In genomic region chr4:32262825-32263684, GRCm38 (mm10) we compare ENCODE assay signal across 14 mouse cellular contexts. TPM values are rescaled to one million over a fixed set of nuclear protein-coding genes. Genes with fewer than 3 reads are reported as not detected.
DNase-seq lines count a peak whose midpoint lies in the region; ATAC-seq and TF ChIP-seq lines count a peak whose summit lies in the region.
"Had no signal": no experiment of that assay in that cellular context is flagged by ENCODE, and none has a peak within 500 bp of the region (broad histone marks: within the 10 kb centered on the region; RNA-seq: fewer than 3 reads in every experiment).

No protein-coding gene starts in this region.

- H3K79me2 ChIP-seq in heart, adult 2 months (replicated peaks; ENCODE audit: control insufficient read depth, insufficient read depth, low read length), result no peaks in the 10 kb centered on the region

- no peaks in the 10 kb centered on the region for H3K27me3 ChIP-seq in heart, adult 2 months (ENCODE audit: control insufficient read depth, insufficient read depth, low read length)

- no peak overlapping the region for H3K9ac ChIP-seq in heart, adult 2 months (ENCODE audit: low read depth, low read length)
- H3K9ac ChIP-seq: liver, embryonic 14.5 days had no signal

- DNase-seq in heart, adult 2 months, result no peak
- DNase-seq in heart, adult 9 months (ENCODE audit: low spot score in 2 of 2), result no peak
- no peak for DNase-seq in layer of hippocampus, adult 2 months (ENCODE audit: low spot score in 2 of 2)
- no peak for DNase-seq in layer of hippocampus, adult 9-11 months
- DNase-seq in induced T-regulatory cell, adult 2 months (ENCODE audit: low read depth), result peak; percentile 64
- DNase-seq in gastrocnemius, adult 8-10 months (ENCODE audit: low spot score in 2 of 2), result no peak
- DNase-seq in layer of hippocampus, postnatal 14 days (ENCODE audit: low spot score in 2 of 2), result no peak
- DNase-seq: cerebellum, adult 9-11 months; heart, postnatal 36 days; kidney, adult 8-10 months; layer of hippocampus, postnatal 36 days had no signal

- H3K4me1 ChIP-seq in heart, adult 2 months (ENCODE audit: control insufficient read depth, insufficient read depth, low read length), result peaks cover 7% of the 10 kb centered on the region

- no peak for TF ChIP-seq POLR2A in heart, adult 2 months (IDR thresholded peaks at IDR 0.05; ENCODE audit: insufficient read depth, low read depth, low read length)

- intact Hi-C loops in heart, adult 2 months (cut with DNase I), result no loop called here

- peaks cover 3% of the 10 kb centered on the region; the same call in 1 of the 2 replicates for H3K36me3 ChIP-seq in heart, adult 2 months (ENCODE audit: control insufficient read depth, insufficient read depth, low read length)

- 56% methylated on average over 20 of the region's 20 CpGs for WGBS in heart, adult 2 months

- peak; percentile 39 for ATAC-seq in CD4-positive, CD25-positive, alpha-beta regulatory T cell, adult 4 months

- TF ChIP-seq CTCF in heart, adult 2 months (IDR thresholded peaks at IDR 0.05), result no peak
- no peak for TF ChIP-seq CTCF in layer of hippocampus, adult 2 months (conservative IDR thresholded peaks at IDR 0.05)

- peak overlapping the region; percentile 16; the same call in 1 of the 2 replicates for H3K4me3 ChIP-seq in heart, adult 2 months
- peak overlapping the region; percentile 24; the same call in 1 of the 2 replicates for H3K4me3 ChIP-seq in layer of hippocampus, adult 2 months
- H3K4me3 ChIP-seq: myocyte had no signal

- H3K27ac ChIP-seq in heart, adult 2 months, result no peak overlapping the region
- H3K27ac ChIP-seq in layer of hippocampus, adult 2 months, result no peak overlapping the region
- H3K27ac ChIP-seq: liver, embryonic 14.5 days had no signal

- no peak for TF ChIP-seq EP300 in heart, adult 2 months (IDR thresholded peaks at IDR 0.05; ENCODE audit: insufficient read depth, low read depth, low read length)

RNA-seq across cellular contexts. Expression of gene Bach2, which starts 24.5 kb away (rescaled TPM):
- total RNA-seq in heart, adult 2 months (2021), result 1 to 10 TPM; 3.9 to 4.2 TPM
- 2.4 and 4.7 TPM in 2 replicates for polyA plus RNA-seq in heart, adult 2 months (2012; rRNA removed)
- total RNA-seq in layer of hippocampus, adult 2 months (2021), result 10 to 100 TPM; 11.1 to 15.6 TPM
- polyA plus RNA-seq in CD4-positive, CD25-positive, alpha-beta regulatory T cell, adult 4 months (2017; shearing (Covaris generic)), result 10 to 100 TPM; 21.5 to 23.6 TPM
- total RNA-seq in gastrocnemius, adult 8-10 months (2022), result 1 to 10 TPM in 3 of 4 experiments, under 1 TPM in 1; 0.96 to 3.2 (median 2.4) TPM
- 10 to 100 TPM; 22.2 to 24.9 TPM for total RNA-seq in layer of hippocampus, postnatal 14 days (2021)
